Mouse (Mus musculus): ENCODE results near the gene Gabpb1. TPM values are rescaled to one million over a fixed set of nuclear protein-coding genes. Genes with fewer than 3 reads are reported as not detected.

The Gabpb1 gene
- polyA plus RNA-seq, 1 experiment from 2014 or later = 13.8 TPM

DNA sequence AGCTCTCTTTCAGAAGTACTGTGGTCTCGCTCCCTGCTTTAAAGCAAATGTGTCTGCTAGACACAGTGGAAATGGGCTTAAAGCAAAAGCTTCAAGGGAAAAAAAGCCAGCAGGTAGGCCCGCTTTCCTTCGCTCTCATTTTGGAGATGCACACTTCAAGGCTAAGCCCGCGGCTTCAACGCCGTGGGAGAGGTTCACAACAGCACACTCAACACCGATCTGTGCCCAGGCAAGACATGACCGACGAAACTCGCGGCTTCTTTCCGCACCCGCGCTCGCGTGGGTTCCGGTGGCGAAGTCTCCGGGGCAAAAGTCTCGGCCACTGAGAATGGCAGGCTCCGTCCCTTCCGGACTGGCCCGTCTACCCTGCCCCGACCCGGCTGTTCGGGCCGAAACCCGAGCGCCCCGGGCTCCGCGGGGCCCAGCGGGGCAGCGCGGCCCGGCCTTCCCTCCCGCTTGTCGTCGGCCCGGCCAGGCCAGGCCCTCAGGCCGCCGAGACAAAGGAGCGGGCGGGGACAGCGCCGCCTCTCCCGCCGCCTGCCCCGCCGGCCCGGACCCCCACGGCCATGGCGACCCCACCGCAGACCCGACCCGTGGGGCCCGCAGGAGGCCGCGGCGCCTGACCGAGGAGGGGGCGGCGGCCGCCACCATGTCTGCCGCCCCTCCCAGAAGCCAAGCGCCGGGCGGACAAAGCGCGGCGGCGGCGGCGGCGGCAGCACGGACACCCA, 1.5 kb downstream of the Gabpb1 start:
- Histone ChIP-seq H3K4me1 (replicated peaks; ENCODE audit: control insufficient read depth, insufficient read depth, low read length) (peaks cover 8% of the 10 kb centered on the region), H3K27me3 (replicated peaks; ENCODE audit: control insufficient read depth, insufficient read depth, low read length) (no peaks in the 10 kb centered on the region), H3K9me3 (ENCODE audit: control insufficient read depth) (no peaks in the 10 kb centered on the region), H3K4me3 (ENCODE audit: low read depth, low read length) (peak overlapping the region; percentile 93), H3K9ac (ENCODE audit: low read depth, low read length) (peak overlapping the region; percentile 100), H3K36me3 (ENCODE audit: control insufficient read depth, insufficient read depth) (no peaks in the 10 kb centered on the region), H3K27ac (ENCODE audit: low read depth, low read length) (peak overlapping the region; percentile 99), H3K4me2 (replicated peaks; ENCODE audit: low read depth) (peak overlapping the region; percentile 76)
- peak; percentile 59 for ATAC-seq
- TF ChIP-seq CTCF (IDR thresholded peaks at IDR 0.05; ENCODE audit: low read depth) = no peak
- under 1% methylated on average over 76 of the region's 77 CpGs for WGBS

DNA sequence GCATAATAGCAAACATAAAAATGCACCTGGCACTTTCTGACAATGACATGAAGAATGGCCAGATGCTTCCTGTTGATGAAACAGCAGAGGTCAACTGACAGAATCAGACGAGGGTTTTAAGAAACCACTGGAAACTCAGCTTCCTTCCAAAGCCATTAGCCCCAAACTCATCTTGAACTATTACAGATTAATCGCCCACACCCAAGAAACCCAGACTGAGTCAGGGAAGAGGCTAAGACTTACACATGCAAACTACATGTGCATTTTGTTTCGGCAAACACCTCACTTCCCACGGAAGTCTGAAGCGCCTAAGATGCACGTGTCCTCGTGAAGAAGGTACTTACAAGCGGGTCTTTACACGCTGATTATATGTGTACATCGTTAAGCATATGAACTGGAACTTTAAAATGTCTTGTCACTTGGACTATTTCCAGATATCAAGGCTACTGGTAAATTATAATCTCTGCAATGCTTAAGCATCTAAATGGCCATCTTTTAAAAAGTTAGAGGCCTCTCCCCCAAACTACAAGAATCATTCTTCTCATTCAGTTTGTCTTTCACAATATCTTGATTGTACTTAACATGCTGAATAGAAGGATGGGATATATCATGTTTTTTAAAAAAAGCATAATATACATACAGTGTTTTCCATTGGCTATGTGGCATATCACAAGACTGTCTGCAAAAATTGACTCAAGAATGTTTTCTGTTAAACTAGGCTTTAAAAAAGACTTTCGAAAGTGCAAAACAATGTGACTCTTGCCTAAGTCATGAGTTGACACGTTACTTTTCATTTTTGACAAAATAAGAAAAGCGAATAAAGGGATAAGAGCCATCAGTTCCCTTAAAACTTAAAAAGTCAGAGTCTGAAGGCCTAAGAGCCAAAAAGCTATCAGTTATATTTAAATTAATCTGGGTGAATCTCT, 2.6 kb downstream of the Gabpb1 start:
- H3K4me1 ChIP-seq (replicated peaks; ENCODE audit: control insufficient read depth, insufficient read depth, low read length) = peaks cover 8% of the 10 kb centered on the region
- H3K36me3 ChIP-seq (ENCODE audit: control insufficient read depth, insufficient read depth) = no peaks in the 10 kb centered on the region
- no peak for TF ChIP-seq CTCF (IDR thresholded peaks at IDR 0.05; ENCODE audit: low read depth)
- no peaks in the 10 kb centered on the region for H3K9me3 ChIP-seq (ENCODE audit: control insufficient read depth)
- H3K27me3 ChIP-seq (replicated peaks; ENCODE audit: control insufficient read depth, insufficient read depth, low read length) = no peaks in the 10 kb centered on the region
- ATAC-seq = no peak
- WGBS = 40% methylated on average over 13 of the region's 13 CpGs
- H3K9ac ChIP-seq (ENCODE audit: low read depth, low read length) = peak overlapping the region; percentile 100
- H3K27ac ChIP-seq (ENCODE audit: low read depth, low read length) = no peak overlapping the region; the same call in 1 of the 2 replicates
- H3K4me2 ChIP-seq (replicated peaks; ENCODE audit: low read depth) = peak overlapping the region; percentile 76
- H3K4me3 ChIP-seq (ENCODE audit: low read depth, low read length) = peak overlapping the region; percentile 93

DNA sequence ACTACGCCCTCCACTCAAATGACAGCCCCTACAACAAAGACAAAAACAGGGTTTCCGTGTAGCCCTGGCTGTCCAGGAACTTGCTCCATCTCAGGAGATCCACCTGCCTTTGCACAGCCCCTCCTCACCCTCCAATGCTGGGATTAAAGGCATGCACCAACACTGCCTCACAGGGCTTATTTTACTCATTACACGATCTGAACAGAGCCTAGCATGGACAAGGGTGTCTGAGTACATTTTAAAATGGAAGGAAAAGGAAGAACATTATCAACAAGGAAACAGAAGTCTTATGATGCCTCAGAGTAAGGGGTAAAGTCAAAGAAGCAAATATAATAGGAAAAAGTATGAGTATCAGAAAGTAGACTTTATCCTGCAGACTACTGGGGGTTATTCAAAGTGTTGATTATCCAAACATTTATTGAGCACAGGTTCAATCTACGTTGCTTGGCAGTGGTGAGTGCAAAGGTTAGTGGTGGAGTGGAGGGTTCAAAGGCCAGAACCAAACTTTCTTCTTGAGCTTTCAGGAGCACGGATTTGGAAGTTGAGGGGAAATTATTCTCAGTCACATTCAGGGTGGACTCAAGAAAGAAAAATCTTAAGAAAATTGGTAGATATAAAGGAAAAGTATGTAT, 7.4 kb downstream of the Gabpb1 start:
- no peak; the same call in 1 of the 2 replicates for TF ChIP-seq CTCF (IDR thresholded peaks at IDR 0.05; ENCODE audit: low read depth)
- 56% methylated on average over 5 of the region's 5 CpGs for WGBS
- Histone ChIP-seq H3K9ac (ENCODE audit: low read depth, low read length) (no peak overlapping the region), H3K27ac (ENCODE audit: low read depth, low read length) (peak overlapping the region; percentile 84), H3K27me3 (replicated peaks; ENCODE audit: control insufficient read depth, insufficient read depth, low read length) (no peaks in the 10 kb centered on the region), H3K4me2 (replicated peaks; ENCODE audit: low read depth) (peak overlapping the region; percentile 21; the same call in 1 of the 2 replicates), H3K4me3 (ENCODE audit: low read depth, low read length) (no peak overlapping the region), H3K9me3 (ENCODE audit: control insufficient read depth) (no peaks in the 10 kb centered on the region), H3K36me3 (ENCODE audit: control insufficient read depth, insufficient read depth) (no peaks in the 10 kb centered on the region), H3K4me1 (replicated peaks; ENCODE audit: control insufficient read depth, insufficient read depth, low read length) (peaks cover 8% of the 10 kb centered on the region)
- ATAC-seq = peak; percentile 85

DNA sequence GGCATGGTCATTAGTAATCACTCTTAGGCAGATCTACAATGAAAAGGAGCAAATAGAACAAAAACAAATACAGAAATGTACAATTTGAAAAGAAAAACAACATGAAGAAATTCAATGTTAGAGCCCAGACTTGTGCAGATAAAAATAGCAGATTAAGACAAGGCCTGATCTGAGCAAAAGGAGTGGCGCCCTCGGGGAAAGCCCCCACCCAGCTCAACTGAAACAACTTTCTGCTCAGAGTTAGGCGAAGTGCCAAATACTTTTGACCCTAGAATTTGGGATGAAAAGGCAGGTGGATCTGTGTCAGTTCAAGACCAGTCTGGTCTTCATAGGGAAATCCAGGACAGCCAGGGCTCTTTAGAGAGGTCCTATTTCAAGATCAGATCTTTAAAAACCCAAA, 10.2 kb downstream of the Gabpb1 start:
- Histone ChIP-seq H3K27ac (ENCODE audit: low read depth, low read length) (no peak overlapping the region), H3K4me1 (replicated peaks; ENCODE audit: control insufficient read depth, insufficient read depth, low read length) (no peaks in the 10 kb centered on the region), H3K9me3 (ENCODE audit: control insufficient read depth) (no peaks in the 10 kb centered on the region), H3K4me3 (ENCODE audit: low read depth, low read length) (no peak overlapping the region), H3K36me3 (ENCODE audit: control insufficient read depth, insufficient read depth) (no peaks in the 10 kb centered on the region), H3K9ac (ENCODE audit: low read depth, low read length) (no peak overlapping the region), H3K4me2 (replicated peaks; ENCODE audit: low read depth) (no peak overlapping the region), H3K27me3 (replicated peaks; ENCODE audit: control insufficient read depth, insufficient read depth, low read length) (no peaks in the 10 kb centered on the region)
- TF ChIP-seq CTCF (IDR thresholded peaks at IDR 0.05; ENCODE audit: low read depth) = no peak
- WGBS = 86% methylated on average over 3 of the region's 3 CpGs
- ATAC-seq = no peak

DNA sequence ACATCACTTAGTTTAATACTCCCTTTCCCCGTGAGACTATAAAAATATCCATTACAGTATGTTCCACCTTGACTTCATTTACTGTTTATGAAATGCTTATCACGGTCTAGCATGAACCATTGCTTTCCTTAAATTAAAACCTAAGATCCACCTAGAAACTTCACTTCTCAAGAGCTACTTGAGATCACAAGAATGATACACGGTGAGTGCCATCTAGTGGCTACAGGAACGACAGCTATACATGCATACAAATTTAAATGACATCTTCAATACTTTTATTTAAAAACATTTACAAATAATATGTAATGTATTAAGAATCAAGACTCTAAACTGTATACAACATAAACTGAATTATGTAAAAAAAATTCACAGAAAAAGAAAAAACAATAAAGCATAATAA, 12.7 kb downstream of the Gabpb1 start:
- 54% methylated on average over 4 of the region's 4 CpGs for WGBS
- Histone ChIP-seq H3K9ac (ENCODE audit: low read depth, low read length) (no peak overlapping the region), H3K4me1 (replicated peaks; ENCODE audit: control insufficient read depth, insufficient read depth, low read length) (no peaks in the 10 kb centered on the region), H3K36me3 (ENCODE audit: control insufficient read depth, insufficient read depth) (no peaks in the 10 kb centered on the region), H3K4me3 (ENCODE audit: low read depth, low read length) (no peak overlapping the region), H3K4me2 (replicated peaks; ENCODE audit: low read depth) (no peak overlapping the region), H3K27me3 (replicated peaks; ENCODE audit: control insufficient read depth, insufficient read depth, low read length) (no peaks in the 10 kb centered on the region), H3K9me3 (ENCODE audit: control insufficient read depth) (no peaks in the 10 kb centered on the region), H3K27ac (ENCODE audit: low read depth, low read length) (no peak overlapping the region)
- TF ChIP-seq CTCF (IDR thresholded peaks at IDR 0.05; ENCODE audit: low read depth) = peak; percentile 79
- no peak for ATAC-seq

DNA sequence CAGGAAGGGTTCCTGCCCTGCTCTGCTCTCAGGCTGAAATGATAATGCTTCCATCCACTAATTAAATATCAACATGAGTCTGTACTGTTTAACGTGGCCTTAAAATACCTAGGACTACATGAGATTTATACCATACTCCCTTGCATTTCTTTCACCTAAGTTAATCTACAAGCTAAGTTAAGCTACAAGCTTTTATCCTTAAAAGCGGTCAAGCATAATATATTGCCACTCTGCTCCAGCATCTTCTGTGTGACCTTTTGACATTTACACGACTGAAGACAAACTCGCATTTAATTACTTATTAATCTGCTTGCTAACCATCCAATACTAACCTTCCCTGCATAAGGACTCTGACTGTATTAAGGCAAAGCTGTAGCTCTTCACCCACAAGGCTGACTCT, 23.2 kb downstream of the Gabpb1 start:
- no peaks in the 10 kb centered on the region for H3K27me3 ChIP-seq (replicated peaks; ENCODE audit: control insufficient read depth, insufficient read depth, low read length)
- H3K4me1 ChIP-seq (replicated peaks; ENCODE audit: control insufficient read depth, insufficient read depth, low read length) = no peaks in the 10 kb centered on the region
- no peak overlapping the region for H3K9ac ChIP-seq (ENCODE audit: low read depth, low read length)
- ATAC-seq = no peak
- no peak overlapping the region for H3K4me3 ChIP-seq (ENCODE audit: low read depth, low read length)
- no peak overlapping the region for H3K4me2 ChIP-seq (replicated peaks; ENCODE audit: low read depth)
- WGBS = 72% methylated on average over 4 of the region's 4 CpGs
- TF ChIP-seq CTCF (IDR thresholded peaks at IDR 0.05; ENCODE audit: low read depth) = no peak
- no peak overlapping the region for H3K27ac ChIP-seq (ENCODE audit: low read depth, low read length)
- peaks cover 30% of the 10 kb centered on the region for H3K36me3 ChIP-seq (ENCODE audit: control insufficient read depth, insufficient read depth)
- no peaks in the 10 kb centered on the region for H3K9me3 ChIP-seq (ENCODE audit: control insufficient read depth)
